Mouse (Mus musculus): Measurements from ENCODE around the gene Sf3b5. TPM values are rescaled to one million over a fixed set of nuclear protein-coding genes. Genes with fewer than 3 reads are reported as not detected.

Sf3b5 gene
- polyA plus RNA-seq, 1 experiment from 2014 or later, result 36.4 TPM

- Histone ChIP-seq H3K4me3 (no peak overlapping the region), H3K36me3 (no peaks in the 10 kb centered on the region), H3K4me2 (replicated peaks) (no peak overlapping the region), H3K27me3 (peaks cover 32% of the 10 kb centered on the region), H3K9me3 (no peaks in the 10 kb centered on the region), H3K9ac (no peak overlapping the region), H3K27ac (no peak overlapping the region), H3K4me1 (peaks cover 13% of the 10 kb centered on the region)
- WGBS, result 72% methylated on average over 6 of the region's 6 CpGs
- ATAC-seq (ENCODE audit: low FRiP score, low read depth), result no peak
Observed at GRCm38 (mm10) chr10:13056863-13057381, 51.8 kb downstream of the Sf3b5 start.

Other genes with a start within 250 kb of the Sf3b5 start
- gene Utrn, start 136.0 kb upstream of the Sf3b5 start, polyA plus RNA-seq (2015; fragmentation: Nextera tagmentation; extraction: Ambion mirVana), result 89.9 and 90.2 TPM in 2 replicates
- gene Stx11, start 41.0 kb upstream of the Sf3b5 start, polyA plus RNA-seq (2015; fragmentation: Nextera tagmentation; extraction: Ambion mirVana), result 2.2 and 3.5 TPM in 2 replicates
- 169 and 180 TPM in 2 replicates for gene Plagl1, start 55.2 kb downstream of the Sf3b5 start, polyA plus RNA-seq (2015; fragmentation: Nextera tagmentation; extraction: Ambion mirVana)
- not detected in 2 replicates for gene Zc2hc1b, start 172.7 kb downstream of the Sf3b5 start, polyA plus RNA-seq (2015; fragmentation: Nextera tagmentation; extraction: Ambion mirVana)
- 65.7 and 73.4 TPM in 2 replicates for gene Ltv1, start 187.8 kb downstream of the Sf3b5 start, polyA plus RNA-seq (2015; fragmentation: Nextera tagmentation; extraction: Ambion mirVana)